Mouse (Mus musculus) heart, embryonic 11.5 days (tissue): Measurements from ENCODE around the gene Usp42. TPM values are rescaled to one million over a fixed set of nuclear protein-coding genes. Genes with fewer than 3 reads are reported as not detected.
A peak's percentile ranks its signal among the peaks of the same experiment; 100 is the strongest.

ENCODE experiments used
- ATAC-seq: fragments of 200-750 bp; cut with Nextera tagmentation; replicated peaks from 2 replicates; pipeline ENCODE4 v1.8.0; 2017; ENCODE audit warnings: moderate library complexity; ENCODE audit not compliant: insufficient number of reproducible peaks, low FRiP score, low TSS enrichment
- H3K27ac ChIP-seq: fragments of 300-500 bp; sonication (generic); 2 replicates; pipeline ENCODE4 v1.5.1; 2014; ENCODE audit warnings: mild to moderate bottlenecking, low read depth, low read length
- H3K27me3 ChIP-seq: fragments of 300-500 bp; sonication (generic); 2 replicates; pipeline ENCODE4 v1.6.1; 2014; ENCODE audit warnings: mild to moderate bottlenecking, low read length, mixed read lengths; ENCODE audit not compliant: control insufficient read depth, insufficient read depth
- H3K36me3 ChIP-seq: fragments of 300-500 bp; sonication (generic); 2 replicates; pipeline ENCODE4 v1.6.1; 2014; ENCODE audit warnings: mild to moderate bottlenecking, low read length, moderate library complexity, mixed read lengths; ENCODE audit not compliant: control insufficient read depth, insufficient read depth
- H3K4me1 ChIP-seq: fragments of 300-500 bp; sonication (generic); 2 replicates; pipeline ENCODE4 v1.6.1; 2014; ENCODE audit warnings: low read length; ENCODE audit not compliant: control insufficient read depth, insufficient read depth
- H3K4me2 ChIP-seq: fragments of 300-500 bp; sonication (generic); 2 replicates; pipeline ENCODE4 v1.6.1; 2014; ENCODE audit warnings: mild to moderate bottlenecking, moderate library complexity
- H3K4me3 ChIP-seq: fragments of 300-500 bp; sonication (generic); 2 replicates; pipeline ENCODE4 v1.5.1; 2014; ENCODE audit warnings: low read depth, low read length
- H3K9ac ChIP-seq: fragments of 300-500 bp; sonication (generic); 2 replicates; pipeline ENCODE4 v1.6.1; 2014; ENCODE audit warnings: mild to moderate bottlenecking, low read depth, low read length, moderate library complexity
- H3K9me3 ChIP-seq: fragments of 300-500 bp; sonication (generic); replicated peaks from 2 replicates; pipeline ENCODE4 v1.6.1; 2016; ENCODE audit warnings: low read length; ENCODE audit not compliant: control insufficient read depth
- WGBS: fragments of 180-500 bp; shearing (Covaris S2); extraction: QIAGEN DNeasy Blood & Tissue Kit; methylation state at CpG from one replicate; pipeline ENCODE4 v1.1.7; 2014; ENCODE audit not compliant: insufficient replicate concordance; 5-methylcytosine and 5-hydroxymethylcytosine counted together
- polyA plus RNA-seq: library from polyadenylated mRNA; unstranded; fragments of >200 nt; fragmentation: Nextera tagmentation; extraction: Ambion mirVana; gene quantifications from 2 replicates; pipeline ENCODE4 v1.2.1, GENCODE M21; 2014

Usp42 gene
- polyA plus RNA-seq, 1 experiment from 2014 or later, result 14.3 TPM

DNA sequence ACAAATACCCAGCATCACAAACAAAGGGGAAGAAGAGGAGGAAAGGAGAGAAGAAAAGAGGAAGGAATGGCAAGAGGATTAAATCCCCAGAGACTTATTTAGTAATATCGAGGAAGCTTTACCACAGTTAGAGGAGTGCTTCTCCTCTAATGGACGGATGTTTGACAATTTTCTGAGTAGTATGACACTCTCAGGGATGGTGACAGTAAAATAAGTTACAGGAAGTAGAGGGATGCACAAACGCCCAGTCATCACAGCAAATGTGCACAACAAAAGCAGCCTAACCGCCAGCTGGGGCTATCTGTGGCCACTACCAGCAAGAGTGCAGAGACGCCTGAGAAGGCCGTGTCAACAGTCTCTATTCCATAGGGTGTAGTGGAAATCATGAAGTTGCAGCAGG is 52.4 kb downstream of the Usp42 start:
- H3K4me1 ChIP-seq, result peaks cover 25% of the 10 kb centered on the region
- no peak overlapping the region for H3K27ac ChIP-seq
- H3K9ac ChIP-seq, result no peak overlapping the region
- no peak for ATAC-seq
- H3K4me2 ChIP-seq, result no peak overlapping the region
- WGBS, result 76% methylated on average over 6 of the region's 6 CpGs
- H3K9me3 ChIP-seq, result no peaks in the 10 kb centered on the region
- no peak overlapping the region for H3K4me3 ChIP-seq
- H3K36me3 ChIP-seq, result no peaks in the 10 kb centered on the region
- no peaks in the 10 kb centered on the region for H3K27me3 ChIP-seq

DNA sequence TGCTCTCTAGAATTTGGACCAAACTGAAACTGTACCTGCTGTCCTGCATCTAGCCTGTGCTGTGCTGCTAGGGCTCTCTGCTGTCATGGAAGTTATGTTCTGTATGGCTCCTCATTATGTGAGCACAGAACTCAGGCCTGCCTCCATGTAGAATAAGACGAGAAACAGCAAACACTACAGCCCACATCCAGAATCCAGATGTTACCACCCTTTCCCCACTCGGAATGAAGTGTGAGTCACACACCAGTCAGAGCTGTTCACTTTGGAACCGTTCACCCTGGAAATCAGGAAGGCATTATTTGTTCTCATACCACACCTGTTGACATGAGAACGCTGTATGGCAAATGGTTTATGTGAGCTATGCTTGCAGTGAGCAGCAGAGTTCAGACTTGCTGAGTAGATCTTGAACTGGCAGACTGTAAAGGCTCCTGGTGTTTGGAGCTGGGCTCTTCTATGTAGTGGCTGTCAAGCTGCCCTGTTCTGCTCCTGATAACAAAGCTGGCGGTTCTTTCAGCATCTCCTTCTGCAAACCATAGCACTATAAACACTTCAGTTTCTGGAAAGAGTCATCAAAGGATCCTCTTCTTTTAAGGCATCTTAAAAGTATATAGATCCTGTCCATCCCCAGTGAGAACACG is 53.3 kb downstream of the Usp42 start:
- Histone ChIP-seq H3K27me3 (no peaks in the 10 kb centered on the region), H3K4me3 (no peak overlapping the region), H3K4me1 (peaks cover 21% of the 10 kb centered on the region), H3K9ac (no peak overlapping the region), H3K9me3 (no peaks in the 10 kb centered on the region), H3K36me3 (no peaks in the 10 kb centered on the region), H3K27ac (no peak overlapping the region), H3K4me2 (no peak overlapping the region)
- ATAC-seq, result no peak
- 45% methylated on average over 6 of the region's 6 CpGs for WGBS

DNA sequence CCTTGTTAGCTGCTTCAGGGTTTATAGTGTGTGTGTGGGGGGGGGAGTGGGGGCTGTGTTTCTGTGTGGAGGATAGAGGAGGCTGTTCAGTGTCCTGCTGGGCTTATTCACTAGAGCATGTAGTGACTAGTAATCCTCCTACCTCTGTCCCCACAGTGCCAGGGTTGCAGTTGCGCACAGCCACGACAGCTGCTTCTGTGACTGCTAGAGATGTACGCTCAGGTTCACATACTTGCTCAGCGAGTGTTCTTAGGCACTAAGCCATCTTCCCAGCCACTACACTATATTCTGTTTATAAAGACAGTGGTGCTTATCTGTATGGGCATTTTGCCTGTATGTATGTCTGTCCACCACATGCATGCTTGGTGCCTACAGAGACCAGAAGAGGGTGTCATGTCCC is 54.7 kb downstream of the Usp42 start:
- Histone ChIP-seq H3K4me3 (no peak overlapping the region), H3K27me3 (no peaks in the 10 kb centered on the region), H3K36me3 (no peaks in the 10 kb centered on the region), H3K4me2 (no peak overlapping the region), H3K9me3 (no peaks in the 10 kb centered on the region), H3K9ac (no peak overlapping the region), H3K27ac (no peak overlapping the region), H3K4me1 (peaks cover 18% of the 10 kb centered on the region)
- ATAC-seq, result no peak
- 82% methylated on average over 4 of the region's 4 CpGs for WGBS

DNA sequence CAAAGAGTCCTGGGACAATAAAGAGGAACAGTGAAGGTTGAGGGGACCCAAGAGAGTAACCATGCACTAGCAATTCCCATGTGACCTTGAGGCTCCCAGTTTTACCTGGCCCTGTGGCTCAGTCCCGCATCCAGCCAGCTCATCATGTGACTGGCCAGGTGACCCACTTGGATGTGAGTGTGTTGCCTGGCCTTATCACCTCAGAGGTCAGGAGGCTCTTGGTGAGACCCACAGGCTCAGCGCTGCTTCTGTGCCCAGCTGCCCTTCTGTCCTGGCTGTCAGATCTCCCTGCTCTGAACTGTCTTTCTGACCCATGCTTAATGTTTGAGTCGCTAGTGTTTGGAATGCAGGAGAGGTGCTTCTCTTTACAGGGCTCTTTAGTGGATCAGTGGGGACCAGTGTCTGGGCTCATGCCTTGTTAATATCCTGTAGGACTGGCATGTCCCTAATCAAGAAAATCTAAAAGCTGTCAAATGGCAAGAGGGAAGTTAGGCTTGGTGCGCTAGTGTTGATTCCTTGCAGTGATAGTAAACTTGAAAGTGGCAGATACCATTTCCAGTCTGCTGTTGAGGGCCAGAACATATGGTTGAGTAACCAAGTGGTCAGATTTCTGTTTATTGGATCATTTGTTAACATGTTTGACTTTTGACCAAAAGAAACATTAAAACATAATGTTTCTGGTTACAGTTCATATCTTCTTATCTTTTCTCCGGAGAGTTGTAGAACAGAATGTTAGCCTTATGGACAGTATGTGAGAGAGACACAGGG is 55.7 kb downstream of the Usp42 start:
- no peaks in the 10 kb centered on the region for H3K27me3 ChIP-seq
- 46% methylated on average over 5 of the region's 5 CpGs for WGBS
- H3K4me3 ChIP-seq, result no peak overlapping the region
- no peaks in the 10 kb centered on the region for H3K9me3 ChIP-seq
- peaks cover 18% of the 10 kb centered on the region for H3K4me1 ChIP-seq
- no peaks in the 10 kb centered on the region for H3K36me3 ChIP-seq
- H3K27ac ChIP-seq, result no peak overlapping the region
- no peak overlapping the region for H3K4me2 ChIP-seq
- ATAC-seq, result no peak
- H3K9ac ChIP-seq, result no peak overlapping the region

DNA sequence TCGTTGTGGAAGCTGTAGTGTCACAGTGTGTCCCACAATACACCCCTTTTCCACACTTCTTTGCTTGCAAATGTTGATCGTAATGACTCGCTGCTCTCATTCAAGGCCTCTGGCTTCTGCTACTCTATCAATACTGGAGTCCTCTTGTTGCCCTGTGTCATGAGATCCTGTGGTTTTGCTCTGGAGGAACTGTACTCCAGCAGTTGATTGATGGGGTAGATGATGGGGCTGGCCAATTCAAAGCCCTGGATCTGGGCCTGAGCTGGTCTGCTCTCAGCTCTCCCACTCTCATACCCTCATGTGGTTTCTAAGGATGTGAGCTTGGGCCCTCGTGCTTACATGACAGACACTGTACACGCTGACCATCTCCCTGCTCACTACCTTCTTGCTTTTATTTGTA is 57.5 kb downstream of the Usp42 start:
- 73% methylated on average over 5 of the region's 5 CpGs for WGBS
- no peak for ATAC-seq
- H3K4me1 ChIP-seq, result peaks cover 20% of the 10 kb centered on the region
- no peak overlapping the region for H3K27ac ChIP-seq
- H3K27me3 ChIP-seq, result no peaks in the 10 kb centered on the region
- H3K4me3 ChIP-seq, result no peak overlapping the region
- no peaks in the 10 kb centered on the region for H3K36me3 ChIP-seq
- H3K9ac ChIP-seq, result no peak overlapping the region
- no peak overlapping the region for H3K4me2 ChIP-seq
- H3K9me3 ChIP-seq, result no peaks in the 10 kb centered on the region

DNA sequence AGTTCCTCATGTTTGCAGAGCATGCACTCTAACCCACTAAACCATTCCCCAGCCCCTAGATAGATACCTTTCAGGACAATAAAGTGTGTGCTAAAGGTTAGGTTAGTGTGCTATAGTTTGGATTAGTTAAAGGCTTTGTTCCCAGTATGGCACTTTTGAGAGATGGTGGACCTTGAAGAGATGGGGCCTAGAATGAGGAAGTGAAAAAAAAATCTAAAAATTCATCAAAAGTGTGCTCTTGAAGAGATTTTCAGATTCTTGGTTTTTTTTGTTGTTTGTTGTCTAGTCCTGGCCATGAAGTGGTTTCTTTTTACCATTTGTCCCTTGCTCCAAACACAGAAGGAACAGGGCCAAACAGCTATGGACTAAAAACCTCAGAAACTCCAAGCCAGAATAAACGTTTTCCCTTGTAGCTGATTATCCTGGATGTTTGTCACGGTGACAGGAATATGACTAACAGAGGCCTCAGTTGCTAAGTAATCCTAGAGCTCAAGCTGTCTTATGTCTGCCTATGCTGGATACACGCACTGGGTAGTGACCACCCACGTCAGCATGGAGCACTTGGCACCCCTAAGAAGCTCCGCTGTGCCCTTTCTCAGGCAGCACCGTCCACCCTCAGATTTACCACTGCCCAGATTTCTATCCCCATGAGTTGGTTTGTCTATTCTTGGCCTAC is 61.2 kb downstream of the Usp42 start:
- Histone ChIP-seq H3K9me3 (no peaks in the 10 kb centered on the region), H3K27ac (no peak overlapping the region), H3K27me3 (no peaks in the 10 kb centered on the region), H3K4me2 (no peak overlapping the region), H3K4me3 (no peak overlapping the region), H3K9ac (no peak overlapping the region), H3K36me3 (no peaks in the 10 kb centered on the region), H3K4me1 (peaks cover 5% of the 10 kb centered on the region)
- ATAC-seq, result no peak
- WGBS, result 85% methylated on average over 6 of the region's 6 CpGs

DNA sequence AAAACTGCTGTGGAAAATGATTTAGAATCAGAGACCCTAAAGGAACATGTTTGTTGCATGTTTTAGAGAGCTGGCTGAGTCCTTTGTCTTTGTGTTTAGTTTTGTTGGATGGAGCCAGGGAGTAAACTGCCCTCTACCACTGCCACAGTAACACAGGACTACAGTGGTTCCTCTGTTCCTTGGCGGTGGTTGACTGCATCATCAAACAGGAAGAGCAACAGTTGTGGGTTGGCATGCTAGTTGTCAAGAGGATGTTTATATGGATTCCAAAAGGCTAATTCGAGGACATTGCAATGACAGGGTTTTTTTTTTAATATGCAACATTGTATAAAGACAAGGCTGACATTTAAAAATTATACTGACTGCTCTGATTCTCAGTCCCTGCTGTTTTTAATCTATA is 62.2 kb downstream of the Usp42 start:
- H3K27ac ChIP-seq, result peak overlapping the region; percentile 57; the same call in 1 of the 2 replicates

DNA sequence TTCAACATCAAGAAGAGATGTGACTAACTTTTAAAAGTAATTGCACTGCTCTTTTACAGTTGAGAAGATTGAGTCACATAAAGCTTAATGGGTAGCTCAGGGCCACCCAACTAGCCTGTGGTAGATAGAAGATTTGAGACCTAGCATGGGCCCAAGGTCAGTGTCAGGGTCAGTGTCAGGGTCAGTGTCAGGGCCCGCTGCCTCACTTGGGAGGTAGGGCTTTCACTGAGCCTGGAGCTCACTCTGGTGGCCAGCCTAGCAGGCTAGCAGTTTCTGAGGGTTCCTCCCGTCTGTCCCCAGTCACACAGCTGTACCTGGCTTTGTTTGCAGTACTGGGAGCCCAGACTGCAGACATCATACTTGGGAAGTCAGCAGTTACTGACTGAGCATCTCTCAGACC is 62.7 kb downstream of the Usp42 start:
- peaks cover 5% of the 10 kb centered on the region for H3K4me1 ChIP-seq

More for the DNA sequence above, 62.2 kb downstream of the Usp42 start:
- no peaks in the 10 kb centered on the region for H3K27me3 ChIP-seq
- H3K4me2 ChIP-seq, result no peak overlapping the region
- no peaks in the 10 kb centered on the region for H3K9me3 ChIP-seq
- H3K36me3 ChIP-seq, result no peaks in the 10 kb centered on the region
- H3K9ac ChIP-seq, result 0 out of 2 replicates have a peak overlapping the region, but pooled peaks have one; percentile 28
- WGBS, result 71% methylated on average over 2 of the region's 2 CpGs
- H3K4me3 ChIP-seq, result no peak overlapping the region
- ATAC-seq, result no peak
- peaks cover 5% of the 10 kb centered on the region for H3K4me1 ChIP-seq

More for the DNA sequence above, 62.7 kb downstream of the Usp42 start:
- H3K4me2 ChIP-seq, result no peak overlapping the region
- no peak overlapping the region for H3K4me3 ChIP-seq
- ATAC-seq, result peak; percentile 74
- H3K27me3 ChIP-seq, result no peaks in the 10 kb centered on the region
- peak overlapping the region; percentile 28; the same call in 1 of the 2 replicates for H3K9ac ChIP-seq
- no peaks in the 10 kb centered on the region for H3K36me3 ChIP-seq
- peak overlapping the region; percentile 57; the same call in 1 of the 2 replicates for H3K27ac ChIP-seq
- WGBS, result 58% methylated on average over 2 of the region's 2 CpGs
- no peaks in the 10 kb centered on the region for H3K9me3 ChIP-seq
